Mouse (Mus musculus) cerebral cortex, adult 2 months (tissue): ENCODE data around the gene Hagh.

ENCODE experiments used
- WGBS: fragments of 180-500 bp; shearing (Covaris S2); methylation state at CpG from one replicate; pipeline ENCODE4 v1.1.7; 2018; 5-methylcytosine and 5-hydroxymethylcytosine counted together

Hagh gene

DNA sequence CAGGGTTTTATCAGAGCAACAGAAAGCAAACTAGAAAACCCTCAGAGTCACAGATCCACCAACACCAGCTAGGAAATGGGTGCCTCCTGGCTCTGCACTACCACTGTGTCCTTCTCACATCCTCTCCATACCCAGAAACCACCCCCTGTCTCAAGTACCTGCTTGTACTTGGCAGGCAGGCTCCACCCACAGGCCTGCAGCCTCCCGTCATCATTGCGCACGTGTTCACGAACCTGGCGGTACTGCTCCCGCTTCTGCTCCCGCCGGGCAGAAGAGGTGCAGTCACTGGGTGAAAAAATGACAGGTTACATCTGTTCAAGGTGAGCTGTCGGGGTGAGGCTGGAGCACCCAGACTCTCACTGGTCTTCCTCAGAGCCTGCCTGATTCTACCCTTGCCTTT is 63.8 kb downstream of the Hagh start:
- 74% methylated on average over 9 of the region's 9 CpGs for WGBS

DNA sequence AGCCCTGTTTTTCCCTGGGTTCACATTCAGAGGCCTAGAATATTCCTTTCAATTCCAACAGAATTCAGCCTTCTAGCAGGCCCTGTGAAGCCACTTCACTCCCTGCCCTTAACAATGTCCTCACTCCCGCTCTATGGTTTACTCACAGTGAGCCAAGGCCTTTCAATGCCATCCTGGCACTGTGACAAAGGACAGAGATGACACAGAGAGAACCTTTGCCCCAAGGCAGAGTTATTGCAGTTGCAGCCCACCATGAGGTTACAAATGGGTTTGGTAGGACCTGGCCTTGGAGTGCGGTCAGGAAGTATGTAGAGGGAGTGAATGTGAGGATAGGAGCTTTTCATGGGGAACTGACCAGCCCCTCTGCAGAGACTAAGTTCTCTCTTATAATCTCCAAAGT is 67.6 kb downstream of the Hagh start:
- 85% methylated on average over 2 of the region's 2 CpGs for WGBS
